Mouse (Mus musculus) ovary, adult 2 months (tissue): ENCODE data around the gene Ptger3. TPM values are rescaled to one million over a fixed set of nuclear protein-coding genes. Genes with fewer than 3 reads are reported as not detected.

Experiments
- polyA plus RNA-seq: library from polyadenylated mRNA; depleted of rRNA; stranded (reverse); fragments of >200 nt; gene quantifications from 2 replicates; pipeline ENCODE4 v1.2.3, GENCODE M21; 2012; rRNA removed

Gene Ptger3
- polyA plus RNA-seq, result 15.9 and 26.0 TPM in 2 replicates

DNA sequence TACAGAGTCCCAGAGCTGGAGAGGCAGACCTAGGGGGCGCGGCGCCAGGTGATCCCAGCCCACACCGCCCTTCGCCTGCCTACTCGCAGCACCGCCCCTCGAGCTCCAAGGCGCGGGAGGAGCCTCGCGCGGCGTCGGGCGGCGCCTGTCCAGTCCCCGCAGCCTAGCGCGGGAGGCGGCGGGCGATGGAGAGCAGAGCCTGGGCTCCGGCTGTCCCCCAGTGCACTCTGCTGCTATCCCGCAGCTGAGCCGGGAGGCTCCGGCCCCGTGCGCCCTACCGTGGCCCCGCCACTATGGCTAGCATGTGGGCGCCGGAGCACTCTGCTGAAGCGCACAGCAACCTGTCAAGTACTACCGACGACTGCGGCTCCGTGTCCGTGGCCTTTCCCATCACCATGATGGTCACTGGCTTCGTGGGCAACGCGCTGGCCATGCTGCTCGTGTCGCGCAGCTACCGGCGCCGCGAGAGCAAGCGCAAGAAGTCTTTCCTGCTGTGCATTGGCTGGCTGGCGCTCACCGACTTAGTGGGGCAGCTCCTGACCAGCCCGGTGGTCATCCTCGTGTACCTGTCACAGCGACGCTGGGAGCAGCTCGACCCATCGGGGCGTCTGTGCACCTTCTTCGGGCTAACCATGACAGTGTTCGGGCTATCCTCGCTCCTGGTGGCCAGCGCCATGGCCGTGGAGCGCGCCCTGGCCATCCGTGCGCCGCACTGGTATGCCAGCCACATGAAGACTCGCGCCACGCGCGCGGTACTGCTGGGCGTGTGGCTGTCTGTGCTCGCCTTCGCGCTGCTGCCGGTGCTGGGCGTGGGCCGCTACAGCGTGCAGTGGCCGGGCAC, at the start of gene Ptger3:
TSS of gene Ptger3 (plus strand) at position 168 of the 841 bp plus-strand sequence.

DNA sequence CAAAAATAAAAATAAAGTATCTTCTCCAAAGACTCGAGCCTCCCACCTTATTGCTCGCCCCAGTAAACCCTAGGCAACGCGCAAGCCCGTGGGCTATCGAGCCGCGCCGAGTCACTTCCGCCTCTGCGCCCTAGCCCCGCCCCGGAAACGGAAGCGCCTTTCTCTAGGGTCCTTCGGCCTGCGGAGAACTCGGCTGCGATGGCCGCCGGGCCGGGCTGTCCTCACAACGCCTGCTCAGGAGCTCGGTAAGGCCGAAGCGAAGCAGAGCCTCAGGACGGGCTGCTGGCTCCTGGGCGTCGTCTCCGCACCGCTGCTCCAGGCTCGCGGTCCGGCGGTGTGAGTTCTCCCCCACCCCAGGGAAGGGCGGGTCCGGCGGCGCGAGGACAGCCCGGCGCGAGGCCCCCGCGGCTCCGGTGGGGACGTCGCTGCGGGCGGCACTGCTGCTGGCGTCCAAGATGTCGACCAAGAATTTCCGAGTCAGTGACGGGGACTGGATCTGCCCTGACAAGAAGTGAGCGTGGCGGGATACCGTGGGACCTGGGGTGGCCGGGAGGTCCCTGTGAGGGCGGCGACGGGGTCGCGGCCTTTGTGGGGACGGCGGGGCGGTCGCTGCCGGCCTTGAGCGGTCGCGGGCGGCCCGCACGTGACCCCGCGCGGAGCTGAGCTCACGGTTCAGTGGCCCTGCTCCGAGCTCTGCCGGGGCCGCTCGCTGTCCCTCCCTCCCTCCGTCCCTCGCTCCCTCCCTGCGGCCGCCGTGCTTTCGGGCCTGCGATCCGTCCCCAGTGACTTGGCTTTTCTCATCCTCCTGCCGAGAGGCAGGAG, 32.5 kb upstream of the Ptger3 start, which contains the start of gene Zranb2:
TSS of gene Zranb2 (plus strand) at position 197 of the 822 bp plus-strand sequence.

Other genes with a start within 250 kb of the Ptger3 start
- 3.1 and 3.3 TPM in 2 replicates for gene Zranb2, start 32.7 kb upstream of the Ptger3 start, polyA plus RNA-seq